Mouse (Mus musculus) limb, embryonic 14.5 days (tissue): ENCODE results near the gene Pou2f1. TPM values are rescaled to one million over a fixed set of nuclear protein-coding genes. Genes with fewer than 3 reads are reported as not detected.

ENCODE experiments used
- ATAC-seq: fragments of 200-750 bp; cut with Nextera tagmentation; 2 replicates; pipeline ENCODE4 v1.8.0; 2017; ENCODE audit warnings: low read depth, moderate number of reproducible peaks, moderate TSS enrichment; ENCODE audit not compliant: low FRiP score
- DNase-seq: peaks from one replicate; pipeline ENCODE4 v3.0.0-alpha.2; 2015; ENCODE audit warnings: low spot score
- H3K27ac ChIP-seq: fragments of 300-500 bp; sonication (generic); replicated peaks from 2 replicates; pipeline ENCODE4 v1.5.1; 2014; ENCODE audit warnings: low read depth, mild to moderate bottlenecking, low read length, moderate library complexity, mixed read lengths
- H3K27me3 ChIP-seq: fragments of 300-500 bp; sonication (generic); 2 replicates; pipeline ENCODE4 v1.6.1; 2014; ENCODE audit warnings: low read length, mixed read lengths; ENCODE audit not compliant: control insufficient read depth, insufficient read depth
- H3K36me3 ChIP-seq: fragments of 300-500 bp; sonication (generic); 2 replicates; pipeline ENCODE4 v1.6.1; 2014; ENCODE audit warnings: mild to moderate bottlenecking, low read length, moderate library complexity, mixed read lengths; ENCODE audit not compliant: control insufficient read depth, insufficient read depth
- H3K4me1 ChIP-seq: fragments of 300-500 bp; sonication (generic); 2 replicates; pipeline ENCODE4 v1.6.1; 2014; ENCODE audit warnings: antibody characterized with exemption, low read length, mixed read lengths; ENCODE audit not compliant: control insufficient read depth, insufficient read depth
- H3K4me2 ChIP-seq: fragments of 300-500 bp; sonication (generic); replicated peaks from 2 replicates; pipeline ENCODE4 v1.6.1; 2014; ENCODE audit warnings: low read depth, mild to moderate bottlenecking, low read length, moderate library complexity; ENCODE audit not compliant: severe bottlenecking
- H3K4me3 ChIP-seq: fragments of 300-500 bp; sonication (generic); replicated peaks from 2 replicates; pipeline ENCODE4 v1.5.1; 2014; ENCODE audit warnings: low read length
- H3K9ac ChIP-seq: fragments of 300-500 bp; sonication (generic); 2 replicates; pipeline ENCODE4 v1.6.1; 2014; ENCODE audit warnings: mild to moderate bottlenecking, low read depth, low read length, moderate library complexity; ENCODE audit not compliant: severe bottlenecking
- H3K9me3 ChIP-seq: fragments of 300-500 bp; sonication (generic); 2 replicates; pipeline ENCODE4 v1.6.1; 2016; ENCODE audit warnings: low read length; ENCODE audit not compliant: control insufficient read depth
- POLR2A ChIP-seq: fragments of 200-500 bp; IDR thresholded peaks from 2 replicates; pipeline ENCODE4 v1.8.0; 2012; ENCODE audit warnings: inconsistent platforms, mild to moderate bottlenecking, moderate library complexity, borderline replicate concordance; ENCODE audit not compliant: insufficient read depth, insufficient read length; ENCODE audit errors: extremely low read depth
- WGBS: fragments of 180-500 bp; shearing (Covaris S2); extraction: QIAGEN DNeasy Blood & Tissue Kit; methylation state at CpG from one replicate; pipeline ENCODE4 v1.1.7; 2014; 5-methylcytosine and 5-hydroxymethylcytosine counted together
- polyA plus RNA-seq, 2 experiments: library from polyadenylated mRNA; depleted of rRNA in 1 of 2; stranded (reverse) in 1 of 2; unstranded in 1 of 2; fragments of >200 nt; fragmentation: Nextera tagmentation in 1 of 2; extraction: Ambion mirVana in 1 of 2; gene quantifications; 2 replicates each; pipeline versions ENCODE4 v1.2.1 to v1.2.3; 2012 to 2014

Pou2f1 gene
- polyA plus RNA-seq, 2 experiments = 7.3 to 16.4 TPM

DNA sequence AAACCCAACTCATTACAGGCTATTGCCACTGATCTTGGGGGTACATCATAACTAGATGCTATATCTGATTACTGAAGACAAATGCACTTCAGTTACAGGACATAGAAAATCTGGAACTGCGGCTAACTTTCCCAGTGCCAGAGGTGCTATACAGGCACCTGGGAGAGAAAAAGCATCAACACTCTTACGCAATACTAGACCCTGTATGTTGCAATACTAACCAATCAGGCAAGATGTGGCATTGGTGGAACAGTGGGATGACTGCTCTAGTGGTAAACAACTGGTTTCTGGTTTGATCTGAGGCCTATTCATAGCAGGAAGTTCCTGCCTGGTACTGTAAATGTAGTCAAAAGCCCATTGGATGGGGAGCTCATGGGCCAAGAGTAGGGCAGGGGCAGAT is 123.7 kb downstream of the Pou2f1 start:
- WGBS = 96% methylated on average over 2 of the region's 2 CpGs

DNA sequence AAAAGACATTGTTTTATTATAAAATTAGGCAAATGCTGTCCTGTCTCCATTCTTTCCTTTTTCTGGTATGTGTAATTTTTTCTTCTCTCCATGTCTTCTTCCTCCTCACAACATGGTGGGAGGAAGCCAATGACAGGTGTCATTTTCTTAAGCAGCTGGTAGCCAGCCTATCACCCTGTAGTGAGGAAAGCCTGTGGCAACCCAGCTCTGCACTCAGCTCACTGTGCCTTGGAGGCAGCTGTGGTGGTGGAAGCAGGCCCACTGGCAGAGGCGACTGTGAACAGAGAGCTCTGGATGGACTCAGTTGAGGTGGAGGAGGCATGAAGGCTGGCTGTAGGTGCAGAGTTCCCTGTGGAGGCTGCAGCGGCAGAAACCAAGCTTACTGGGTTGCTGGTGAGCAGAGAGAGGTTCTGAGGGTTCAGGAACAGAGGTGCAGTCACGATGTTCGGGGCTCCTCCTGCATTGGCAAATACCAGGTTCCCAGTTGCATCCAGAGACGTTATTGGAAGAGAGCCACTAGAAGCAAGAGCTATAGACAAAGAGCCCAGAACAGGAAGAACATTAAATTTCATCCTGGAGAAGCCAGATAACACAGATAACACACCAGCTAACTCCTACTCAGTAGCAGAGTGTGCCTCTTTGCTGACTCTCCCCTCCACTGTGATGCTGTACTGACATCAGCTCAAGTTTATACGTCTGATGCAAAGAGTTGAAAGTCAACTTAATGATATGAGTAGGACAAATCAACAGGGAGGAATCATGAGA is 126.8 kb downstream of the Pou2f1 start:
- peaks cover 49% of the 10 kb centered on the region for H3K36me3 ChIP-seq
- no peak for ATAC-seq

More for the DNA sequence above, 123.7 kb downstream of the Pou2f1 start:
- no peak for DNase-seq
- H3K4me2 ChIP-seq = no peak overlapping the region
- H3K4me3 ChIP-seq = no peak overlapping the region
- H3K9ac ChIP-seq = no peak overlapping the region
- H3K27ac ChIP-seq = no peak overlapping the region
- no peaks in the 10 kb centered on the region for H3K9me3 ChIP-seq
- ATAC-seq = no peak
- no peak for TF ChIP-seq POLR2A
- H3K4me1 ChIP-seq = no peaks in the 10 kb centered on the region
- H3K27me3 ChIP-seq = no peaks in the 10 kb centered on the region
- H3K36me3 ChIP-seq = peaks cover 49% of the 10 kb centered on the region

DNA sequence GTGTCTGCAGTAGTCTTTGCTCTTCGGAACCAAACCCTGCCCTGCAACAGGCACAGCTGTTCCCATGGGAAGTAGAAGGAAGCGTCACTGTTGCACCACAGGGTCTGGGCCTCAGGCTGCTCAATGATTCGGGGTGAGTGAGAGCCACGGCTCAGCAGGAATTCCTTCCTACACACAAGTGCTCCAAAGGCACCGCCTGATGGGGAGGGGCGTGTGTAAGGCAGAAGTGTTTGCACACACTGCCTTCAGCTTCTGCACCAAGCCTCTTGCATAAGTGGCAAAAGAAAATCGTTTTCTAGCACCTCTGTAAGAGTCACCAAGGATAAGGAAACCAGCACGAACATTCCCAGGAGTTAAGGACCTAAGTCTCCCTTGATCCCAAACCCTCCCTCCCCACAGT is 127.8 kb downstream of the Pou2f1 start:
- ATAC-seq (no peak), DNase-seq (no peak)
- Histone ChIP-seq H3K4me2 (no peak overlapping the region), H3K9ac (no peak overlapping the region), H3K27ac (no peak overlapping the region), H3K9me3 (no peaks in the 10 kb centered on the region), H3K4me3 (no peak overlapping the region), H3K27me3 (no peaks in the 10 kb centered on the region), H3K36me3 (peaks cover 43% of the 10 kb centered on the region), H3K4me1 (no peaks in the 10 kb centered on the region)
- no peak for TF ChIP-seq POLR2A
- WGBS = 52% methylated on average over 8 of the region's 8 CpGs

More for the DNA sequence above, 126.8 kb downstream of the Pou2f1 start:
- Histone ChIP-seq H3K4me2 (no peak overlapping the region), H3K27ac (no peak overlapping the region), H3K9ac (no peak overlapping the region), H3K4me1 (no peaks in the 10 kb centered on the region), H3K9me3 (no peaks in the 10 kb centered on the region), H3K4me3 (no peak overlapping the region), H3K27me3 (no peaks in the 10 kb centered on the region)
- 87% methylated on average over 6 of the region's 6 CpGs for WGBS
- no peak for DNase-seq
- TF ChIP-seq POLR2A = no peak

DNA sequence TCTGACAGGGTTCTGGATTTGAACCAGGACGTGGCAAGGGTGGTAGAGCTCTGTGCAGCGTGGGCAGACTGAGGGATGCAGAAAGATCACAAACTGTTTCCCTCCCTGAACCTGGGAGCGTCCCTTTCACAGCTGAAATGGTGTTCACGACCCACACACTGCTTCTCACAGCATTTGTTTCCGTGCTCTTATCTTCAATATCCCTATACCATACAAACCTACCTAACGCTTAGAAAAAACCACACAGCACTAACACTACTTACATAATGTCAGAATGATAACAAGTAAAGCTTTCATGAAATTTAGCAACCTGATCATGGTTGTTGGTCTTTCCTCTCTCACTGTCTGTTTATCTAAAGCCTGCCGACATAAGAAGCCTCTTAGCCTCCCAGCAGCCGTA is 133.8 kb downstream of the Pou2f1 start:
- Histone ChIP-seq H3K4me2 (no peak overlapping the region), H3K9ac (no peak overlapping the region), H3K4me3 (no peak overlapping the region), H3K27ac (no peak overlapping the region), H3K9me3 (no peaks in the 10 kb centered on the region), H3K4me1 (peaks cover 11% of the 10 kb centered on the region; the same call in 1 of the 2 replicates), H3K36me3 (peaks cover 5% of the 10 kb centered on the region; the same call in 1 of the 2 replicates), H3K27me3 (no peaks in the 10 kb centered on the region)
- no peak for DNase-seq
- no peak for ATAC-seq
- no peak for TF ChIP-seq POLR2A
- 89% methylated on average over 8 of the region's 8 CpGs for WGBS

DNA sequence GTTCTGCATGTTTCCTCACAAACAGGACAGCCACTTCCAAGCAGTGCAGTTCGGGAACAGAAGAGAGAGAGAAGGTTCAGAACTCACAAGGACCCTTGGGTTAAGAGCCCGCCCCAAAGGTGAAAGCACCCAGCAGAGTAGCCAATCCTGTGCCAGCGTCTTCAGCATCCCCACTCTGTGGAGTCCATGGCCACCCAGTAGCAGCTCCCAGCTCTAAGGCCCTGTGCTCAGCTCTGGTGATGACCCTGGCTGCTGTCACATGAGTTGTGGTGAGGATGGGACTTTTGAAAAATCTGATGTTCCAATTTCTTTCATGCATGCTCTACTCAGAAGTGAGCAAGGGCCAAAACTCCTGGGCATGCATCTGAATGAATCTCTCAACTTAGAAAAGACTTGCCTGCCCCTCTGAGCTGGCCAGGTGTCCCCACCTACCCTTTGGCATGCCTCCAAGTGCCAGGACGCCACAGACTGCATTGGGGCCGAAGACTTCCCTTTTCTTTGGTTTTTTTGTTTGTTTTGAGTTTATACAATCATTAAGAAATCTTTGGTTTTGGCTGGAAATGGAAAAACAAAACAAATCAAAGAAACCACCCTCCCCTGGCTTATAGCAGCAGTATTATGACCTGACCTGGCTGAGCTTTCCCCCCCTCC is 135.7 kb downstream of the Pou2f1 start:
- DNase-seq (no peak), ATAC-seq (no peak)
- H3K4me1 ChIP-seq = peaks cover 11% of the 10 kb centered on the region; the same call in 1 of the 2 replicates
- no peaks in the 10 kb centered on the region for H3K27me3 ChIP-seq
- H3K9ac ChIP-seq = no peak overlapping the region
- no peak overlapping the region for H3K4me3 ChIP-seq
- H3K27ac ChIP-seq = no peak overlapping the region
- 72% methylated on average over 5 of the region's 5 CpGs for WGBS
- TF ChIP-seq POLR2A = no peak
- H3K36me3 ChIP-seq = peaks cover 5% of the 10 kb centered on the region; the same call in 1 of the 2 replicates
- H3K4me2 ChIP-seq = no peak overlapping the region
- no peaks in the 10 kb centered on the region for H3K9me3 ChIP-seq
